Mouse (Mus musculus): Measurements from ENCODE around the gene Tmco5. TPM values are rescaled to one million over a fixed set of nuclear protein-coding genes. Genes with fewer than 3 reads are reported as not detected.

Gene Tmco5
- not detected for total RNA-seq (2021)
- long read RNA-seq, experiment 1, result 0 reads
- long read RNA-seq, experiment 2, result 0 reads

GRCm38 (mm10) chr2:116878391-116878790 is at the start of gene Tmco5:
Gene Tmco5 (plus strand): TSS chr2:116878691.
- DNase-seq, result no peak

DNA sequence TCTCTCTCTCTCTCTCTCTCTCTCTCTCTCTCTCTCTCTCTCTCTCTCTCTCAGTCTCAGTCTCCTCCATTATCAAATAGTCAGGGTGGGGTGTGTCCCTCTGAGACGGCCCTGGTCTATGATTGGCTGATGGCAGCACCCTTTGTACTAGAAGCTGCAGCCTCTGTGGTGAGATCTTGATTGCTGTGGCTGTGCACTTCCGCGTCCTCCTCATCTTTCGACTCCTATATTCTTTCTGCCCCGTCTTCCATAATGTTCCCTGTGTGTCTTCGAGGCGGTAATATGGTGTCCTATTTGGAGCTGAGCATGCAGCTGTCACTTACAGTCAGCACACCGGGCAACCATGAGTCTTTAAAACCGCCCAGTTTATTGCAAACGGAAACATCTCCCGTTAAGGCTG is 46.6 kb upstream of the Tmco5 start:
- no peak for DNase-seq

DNA sequence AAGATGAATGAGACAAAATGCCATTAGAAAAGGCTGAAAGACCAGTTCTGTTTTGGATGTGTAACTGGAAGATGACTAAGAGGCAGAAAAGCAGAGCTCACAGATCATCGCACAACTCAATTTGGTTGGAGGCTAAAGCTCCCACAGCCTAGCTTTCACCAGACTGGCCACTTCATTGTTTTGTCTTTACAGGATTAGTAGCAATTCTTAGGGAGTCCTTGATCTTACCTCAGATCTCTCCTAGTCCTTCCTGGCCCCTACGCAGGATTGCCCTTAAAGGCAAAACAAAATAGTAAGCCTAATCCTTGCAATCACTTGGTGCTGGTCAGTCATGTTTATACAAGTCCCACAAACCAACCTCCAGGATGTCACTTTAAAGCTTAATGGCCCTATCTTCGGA is 40.7 kb upstream of the Tmco5 start:
- DNase-seq, result no peak

DNA sequence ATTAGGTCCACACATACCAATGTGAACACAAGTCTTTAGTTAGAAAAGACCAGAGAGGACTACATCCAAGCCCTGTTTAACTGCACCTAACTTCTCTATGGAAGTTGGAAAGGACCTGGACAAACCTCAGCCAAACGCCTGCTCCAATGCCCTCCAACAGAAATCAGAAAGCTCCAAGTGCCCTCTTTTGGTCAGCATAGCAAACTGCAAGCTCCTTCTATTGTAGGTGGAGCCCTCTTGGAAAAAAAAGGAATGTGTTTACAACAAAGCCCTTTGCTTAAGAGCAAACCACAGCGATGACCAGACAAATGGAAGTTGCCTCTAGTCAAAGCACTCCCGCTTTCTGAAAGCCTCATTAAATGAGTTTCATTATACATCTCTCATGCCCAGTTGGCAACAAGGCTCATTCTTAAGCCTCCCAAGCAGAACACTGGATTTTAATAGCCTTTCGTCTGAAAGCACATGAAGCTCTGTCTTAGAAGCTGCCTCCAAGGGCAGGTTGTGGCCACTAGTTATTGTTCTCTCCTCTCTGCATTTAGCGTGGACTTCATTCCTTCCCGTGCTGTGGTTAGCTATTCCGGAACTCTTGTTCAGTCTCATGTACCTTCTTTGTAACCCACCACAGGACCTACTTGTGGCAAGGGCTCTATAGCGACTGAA is 39.8 kb upstream of the Tmco5 start:
- peak; percentile 22 to 46 for DNase-seq

DNA sequence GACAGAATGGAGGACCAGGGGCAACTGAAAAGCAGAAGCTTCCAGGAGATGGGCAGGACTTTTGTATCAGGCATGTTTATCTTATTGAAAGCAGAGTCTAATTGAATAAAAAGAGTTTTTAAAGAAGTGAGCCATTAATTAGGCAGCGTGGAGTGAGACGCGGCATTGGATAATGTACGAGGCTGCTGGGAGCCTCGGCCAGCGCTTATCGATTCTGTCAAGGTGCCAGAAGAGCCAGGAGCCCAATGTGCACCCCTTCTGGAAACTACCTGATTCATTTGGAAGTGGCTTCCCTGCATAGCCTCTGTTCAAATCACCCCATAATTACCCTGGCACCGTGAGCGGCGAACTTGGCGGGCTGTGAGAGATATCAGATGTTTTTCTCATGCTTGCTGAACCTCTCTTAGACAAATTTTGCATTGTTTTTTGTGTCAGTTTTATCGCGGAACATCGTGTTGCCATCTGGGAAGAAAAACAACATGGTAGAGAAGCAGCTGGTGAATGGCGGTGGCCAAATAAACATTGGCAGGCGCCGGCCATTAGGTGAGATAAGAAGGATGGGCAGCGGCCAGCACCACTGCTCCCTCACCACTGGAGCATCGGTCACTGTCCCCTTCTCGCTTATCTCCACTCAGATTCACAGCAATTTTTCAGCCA is 28.4 kb upstream of the Tmco5 start:
- no peak for DNase-seq

DNA sequence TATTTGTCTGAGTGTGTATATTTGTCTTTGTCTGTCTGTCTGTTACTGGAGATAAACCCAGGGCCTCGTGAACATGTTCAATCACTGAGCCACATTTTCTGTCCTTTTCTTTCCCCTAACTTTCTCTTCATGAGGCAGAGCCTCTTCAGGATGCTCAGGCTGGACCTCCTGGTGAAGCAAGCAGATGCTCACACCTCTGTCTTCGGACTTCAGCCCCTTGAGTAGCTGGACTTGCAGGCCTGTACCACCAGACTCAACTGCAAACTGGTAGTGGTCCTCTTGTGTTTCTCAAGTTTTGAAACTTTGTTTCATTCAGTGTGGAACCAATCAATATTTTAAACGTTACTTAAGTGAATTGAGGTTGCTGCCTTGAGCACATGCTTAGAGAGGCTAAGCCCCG is 27.1 kb upstream of the Tmco5 start:
- no peak for DNase-seq

DNA sequence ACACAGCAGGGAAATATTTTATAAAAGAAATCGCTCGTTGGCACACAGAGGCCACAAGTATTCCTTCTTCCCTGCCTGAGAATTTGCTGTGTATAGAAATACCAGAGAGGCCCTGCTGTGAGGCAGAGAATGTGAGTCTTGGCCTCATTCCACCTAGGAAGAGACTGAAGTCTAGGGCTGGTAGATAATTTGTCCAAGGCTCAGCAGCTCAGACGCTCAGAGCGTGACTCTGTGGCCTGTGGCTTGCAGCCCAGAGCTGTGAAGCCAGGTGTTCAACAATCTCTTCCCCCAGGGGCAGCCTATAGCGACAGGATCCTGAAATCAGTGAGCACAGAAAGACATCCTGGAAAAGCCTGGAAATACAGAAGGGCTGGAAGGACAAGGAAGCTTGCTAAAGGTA is 26.2 kb upstream of the Tmco5 start:
- DNase-seq, result no peak

DNA sequence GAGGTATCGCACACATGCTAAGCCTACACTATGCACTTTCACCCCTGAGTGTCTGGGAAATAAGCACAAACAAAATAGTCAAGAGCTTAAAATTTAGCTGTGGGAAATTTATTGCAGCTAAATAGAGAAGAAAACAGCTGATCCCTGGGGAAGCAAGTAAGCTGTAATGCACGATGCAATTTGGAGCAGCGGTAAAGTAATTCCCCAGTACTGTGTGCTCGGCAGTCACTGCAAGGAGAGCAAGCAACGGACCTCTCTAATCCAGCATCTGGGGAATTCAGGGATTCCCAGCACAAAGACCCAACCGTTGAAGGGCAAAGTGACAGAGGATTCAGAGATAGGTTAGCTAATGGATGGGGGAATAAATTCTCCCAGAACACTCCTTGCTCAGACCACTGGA is 19.8 kb upstream of the Tmco5 start:
- no peak for DNase-seq

GRCm38 (mm10) chr2:116876955-116877615 is 1.4 kb upstream of the Tmco5 start:
- no peak for DNase-seq

GRCm38 (mm10) chr2:116879730-116880129 is 1.2 kb downstream of the Tmco5 start:
- no peak for DNase-seq

- DNase-seq, result no peak
Observed at GRCm38 (mm10) chr2:116893316-116893987, 15.0 kb downstream of the Tmco5 start.

GRCm38 (mm10) chr2:116893988-116894363 is 15.5 kb downstream of the Tmco5 start:
- peak; percentile 25 to 46 for DNase-seq

- DNase-seq, result peak; percentile 81 to 98
Observed at GRCm38 (mm10) chr2:116899615-116900272, 21.3 kb downstream of the Tmco5 start.

- no peak for DNase-seq
Observed at GRCm38 (mm10) chr2:116900273-116900843, 21.9 kb downstream of the Tmco5 start.

GRCm38 (mm10) chr2:116908268-116908667 is 29.8 kb downstream of the Tmco5 start:
- DNase-seq, result no peak

- no peak for DNase-seq
Observed at GRCm38 (mm10) chr2:116912334-116913070, 34.0 kb downstream of the Tmco5 start.

DNA sequence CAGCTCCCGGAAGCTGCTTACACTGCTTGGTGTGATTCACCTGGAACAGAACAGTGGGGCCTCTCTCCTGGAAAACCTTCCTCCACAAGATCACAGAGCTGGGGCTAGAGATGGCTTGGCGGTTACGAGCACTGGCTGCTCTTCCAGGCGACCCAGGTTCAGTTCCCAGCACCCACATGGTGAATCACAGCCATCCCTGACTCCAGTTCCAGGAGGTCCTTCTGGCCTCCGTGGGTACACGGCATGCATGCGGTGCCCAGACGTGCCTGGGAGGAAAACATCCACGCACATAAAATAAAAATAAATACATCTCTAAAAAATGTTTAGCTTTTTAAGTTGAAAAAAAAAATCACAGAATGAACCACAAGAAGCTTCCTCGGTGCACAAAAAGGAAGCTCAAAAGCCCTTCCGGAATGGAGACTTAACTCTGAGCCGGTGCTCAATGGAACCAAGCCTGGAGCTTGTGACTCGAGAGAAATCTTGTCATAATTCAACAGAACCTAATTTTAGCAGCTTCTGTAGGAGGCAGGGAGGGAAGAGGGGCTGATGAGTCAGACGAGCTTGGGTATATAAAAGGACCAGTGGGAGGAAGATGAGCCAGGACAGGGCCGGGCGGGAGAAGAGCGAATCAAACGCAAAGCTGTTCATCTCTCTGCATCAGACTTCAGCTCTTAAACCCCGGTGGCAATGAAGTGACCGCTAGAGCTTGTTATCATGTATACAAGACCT is 35.4 kb downstream of the Tmco5 start:
- DNase-seq, result peak; percentile 33 to 47

- DNase-seq, result no peak
Observed at GRCm38 (mm10) chr2:116914636-116915035, 36.1 kb downstream of the Tmco5 start.

GRCm38 (mm10) chr2:116918598-116918997 is 40.1 kb downstream of the Tmco5 start:
- DNase-seq, result no peak
